Mouse (Mus musculus): ENCODE results near the gene Nupl2.
A peak's percentile ranks its signal among the peaks of the same experiment; 100 is the strongest.

Gene Nupl2

GRCm38 (mm10) chr5:24164789-24165445 lies at the start of gene Nupl2:
Gene Nupl2 (plus strand): TSS chr5:24164963.
- DNase-seq: peak; percentile 98

- no peak for DNase-seq
Observed at GRCm38 (mm10) chr5:24122221-24122620, 42.5 kb upstream of the Nupl2 start.

GRCm38 (mm10) chr5:24124175-24124574 lies 40.6 kb upstream of the Nupl2 start:
- no peak for DNase-seq

GRCm38 (mm10) chr5:24124579-24125276 lies 40.0 kb upstream of the Nupl2 start:
- no peak for DNase-seq

- DNase-seq: no peak
Observed at GRCm38 (mm10) chr5:24125910-24126636, 38.7 kb upstream of the Nupl2 start.

GRCm38 (mm10) chr5:24126967-24127366 lies 37.8 kb upstream of the Nupl2 start:
- no peak for DNase-seq

GRCm38 (mm10) chr5:24146964-24147363 lies 17.8 kb upstream of the Nupl2 start:
- no peak for DNase-seq

GRCm38 (mm10) chr5:24152199-24152598 lies 12.6 kb upstream of the Nupl2 start:
- DNase-seq: no peak

GRCm38 (mm10) chr5:24156774-24157173 lies 8.0 kb upstream of the Nupl2 start:
- no peak for DNase-seq

GRCm38 (mm10) chr5:24167263-24167662 lies 2.5 kb downstream of the Nupl2 start:
- DNase-seq: peak; percentile 40

GRCm38 (mm10) chr5:24169881-24170280 lies 5.1 kb downstream of the Nupl2 start:
- DNase-seq: no peak

GRCm38 (mm10) chr5:24172092-24172491 lies 7.3 kb downstream of the Nupl2 start:
- DNase-seq: no peak

- DNase-seq: no peak
Observed at GRCm38 (mm10) chr5:24181514-24182295, 16.9 kb downstream of the Nupl2 start.

- DNase-seq: no peak
Observed at GRCm38 (mm10) chr5:24182296-24182734, 17.6 kb downstream of the Nupl2 start.

GRCm38 (mm10) chr5:24183096-24183495 lies 18.3 kb downstream of the Nupl2 start:
- no peak for DNase-seq

- no peak for DNase-seq
Observed at GRCm38 (mm10) chr5:24184011-24184410, 19.2 kb downstream of the Nupl2 start.

GRCm38 (mm10) chr5:24188476-24188875 lies 23.7 kb downstream of the Nupl2 start:
- DNase-seq: no peak

GRCm38 (mm10) chr5:24191821-24192220 lies 27.1 kb downstream of the Nupl2 start:
- DNase-seq: no peak

GRCm38 (mm10) chr5:24201006-24201405 lies 36.2 kb downstream of the Nupl2 start:
- DNase-seq: no peak

- no peak for DNase-seq
Observed at GRCm38 (mm10) chr5:24202492-24202891, 37.7 kb downstream of the Nupl2 start.

GRCm38 (mm10) chr5:24203266-24203665 lies 38.5 kb downstream of the Nupl2 start:
- no peak for DNase-seq

GRCm38 (mm10) chr5:24207965-24208364 lies 43.2 kb downstream of the Nupl2 start:
- no peak for DNase-seq

- DNase-seq: no peak
Observed at GRCm38 (mm10) chr5:24208505-24208904, 43.7 kb downstream of the Nupl2 start.

Measured in right cerebral cortex, postnatal 4 days (tissue).